Mouse (Mus musculus): ENCODE data around the gene Pdzk1. TPM values are rescaled to one million over a fixed set of nuclear protein-coding genes. Genes with fewer than 3 reads are reported as not detected.

Pdzk1 gene
- polyA plus RNA-seq (2014; fragmentation: Illumina TruSeq; extraction: RNeasy Lipid Tissue Mini Kit (QIAGEN cat#74804)), result 1.5 TPM

GRCm38 (mm10) chr3:96828984-96829383, at the start of gene Pdzk1, which contains the start of gene Cd160:
Gene Pdzk1, plus strand, starts transcription at chr3:96829284.
Gene Cd160, minus strand, starts transcription at chr3:96829351.

DNA sequence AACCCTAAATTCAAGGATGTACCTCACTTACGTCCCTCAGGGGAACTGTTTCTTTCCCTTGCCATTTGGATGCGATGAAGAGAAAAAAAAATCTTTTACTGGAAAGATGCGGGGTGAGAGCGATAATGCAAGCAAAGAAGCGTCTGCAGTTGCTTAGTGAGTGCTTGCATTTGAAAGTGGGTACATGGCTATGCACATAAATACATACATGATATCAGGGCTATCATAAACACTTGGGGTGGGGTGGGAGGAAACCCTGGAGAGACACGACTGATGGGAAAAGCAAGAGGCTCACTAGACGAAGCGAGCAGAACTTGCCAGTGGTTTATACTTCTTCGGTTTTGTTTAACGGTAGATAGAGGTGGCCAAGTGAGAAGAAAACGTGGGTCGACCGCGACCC, 75.3 kb downstream of the Pdzk1 start, which contains the start of gene Gja5:
Gene Gja5 (plus strand): TSS at position 301 of the 400 bp plus-strand sequence.

GRCm38 (mm10) chr3:96904851-96905541, 75.9 kb downstream of the Pdzk1 start, which contains the start of gene Gpr89:
Gene Gpr89, minus strand, starts transcription at chr3:96905346.

Other genes starting within 250 kb of the Pdzk1 start
- gene Polr3gl, start 235.1 kb upstream of the Pdzk1 start, polyA plus RNA-seq (2014; fragmentation: Illumina TruSeq; extraction: RNeasy Lipid Tissue Mini Kit (QIAGEN cat#74804)), result 90.1 TPM
- gene Ankrd34a, start 232.6 kb upstream of the Pdzk1 start, polyA plus RNA-seq (2014; fragmentation: Illumina TruSeq; extraction: RNeasy Lipid Tissue Mini Kit (QIAGEN cat#74804)), result not detected
- 92.1 TPM for gene Lix1l, start 228.1 kb upstream of the Pdzk1 start, polyA plus RNA-seq (2014; fragmentation: Illumina TruSeq; extraction: RNeasy Lipid Tissue Mini Kit (QIAGEN cat#74804))
- gene Rbm8a, start 199.4 kb upstream of the Pdzk1 start, polyA plus RNA-seq (2014; fragmentation: Illumina TruSeq; extraction: RNeasy Lipid Tissue Mini Kit (QIAGEN cat#74804)), result 56.2 TPM
- gene Pex11b, start 193.9 kb upstream of the Pdzk1 start, polyA plus RNA-seq (2014; fragmentation: Illumina TruSeq; extraction: RNeasy Lipid Tissue Mini Kit (QIAGEN cat#74804)), result 19.8 TPM
- not detected for gene Gm42957, start 193.8 kb upstream of the Pdzk1 start, polyA plus RNA-seq (2014; fragmentation: Illumina TruSeq; extraction: RNeasy Lipid Tissue Mini Kit (QIAGEN cat#74804))
- 0.54 TPM for gene Itga10, start 183.7 kb upstream of the Pdzk1 start, polyA plus RNA-seq (2014; fragmentation: Illumina TruSeq; extraction: RNeasy Lipid Tissue Mini Kit (QIAGEN cat#74804))
- gene Ankrd35, start 159.2 kb upstream of the Pdzk1 start, polyA plus RNA-seq (2014; fragmentation: Illumina TruSeq; extraction: RNeasy Lipid Tissue Mini Kit (QIAGEN cat#74804)), result 1.1 TPM
- 5.3 TPM for gene Pias3, start 132.9 kb upstream of the Pdzk1 start, polyA plus RNA-seq (2014; fragmentation: Illumina TruSeq; extraction: RNeasy Lipid Tissue Mini Kit (QIAGEN cat#74804))
- not detected for gene Nudt17, start 120.7 kb upstream of the Pdzk1 start, polyA plus RNA-seq (2014; fragmentation: Illumina TruSeq; extraction: RNeasy Lipid Tissue Mini Kit (QIAGEN cat#74804))
- 19.1 TPM for gene Polr3c, start 101.7 kb upstream of the Pdzk1 start, polyA plus RNA-seq (2014; fragmentation: Illumina TruSeq; extraction: RNeasy Lipid Tissue Mini Kit (QIAGEN cat#74804))
- 114 TPM for gene Rnf115, start 101.6 kb upstream of the Pdzk1 start, polyA plus RNA-seq (2014; fragmentation: Illumina TruSeq; extraction: RNeasy Lipid Tissue Mini Kit (QIAGEN cat#74804))
- 2.3 TPM for gene Cd160, start 67 bp downstream of the Pdzk1 start, polyA plus RNA-seq (2014; fragmentation: Illumina TruSeq; extraction: RNeasy Lipid Tissue Mini Kit (QIAGEN cat#74804))
- 1.2 TPM for gene Gja5, start 75.4 kb downstream of the Pdzk1 start, polyA plus RNA-seq (2014; fragmentation: Illumina TruSeq; extraction: RNeasy Lipid Tissue Mini Kit (QIAGEN cat#74804))
- 18.3 TPM for gene Gpr89, start 76.1 kb downstream of the Pdzk1 start, polyA plus RNA-seq (2014; fragmentation: Illumina TruSeq; extraction: RNeasy Lipid Tissue Mini Kit (QIAGEN cat#74804))
- not detected for gene Gja8, start 96.7 kb downstream of the Pdzk1 start, polyA plus RNA-seq (2014; fragmentation: Illumina TruSeq; extraction: RNeasy Lipid Tissue Mini Kit (QIAGEN cat#74804))

Measured in ovary, adult 10 weeks (tissue).